Mouse (Mus musculus) frontal cortex, adult (tissue): Measurements from ENCODE around the gene Btbd9.

ENCODE experiments used
- ATAC-seq: cut with Nextera tagmentation; 2 replicates; pipeline ENCODE4 v1.9.2; 2017; ENCODE audit warnings: mild to moderate bottlenecking, moderate library complexity, mixed read lengths; ENCODE audit not compliant: low TSS enrichment

The Btbd9 gene

GRCm38 (mm10) chr17:30481766-30482165, 94.5 kb downstream of the Btbd9 start:
- no peak; the same call in 1 of the 2 replicates for ATAC-seq

GRCm38 (mm10) chr17:30481341-30481740, 94.9 kb downstream of the Btbd9 start:
- no peak for ATAC-seq

- ATAC-seq, result no peak
Observed at GRCm38 (mm10) chr17:30480381-30480780, 95.9 kb downstream of the Btbd9 start.

- no peak for ATAC-seq
Observed at GRCm38 (mm10) chr17:30478181-30478580, 98.1 kb downstream of the Btbd9 start.

GRCm38 (mm10) chr17:30474561-30474960, 101.7 kb downstream of the Btbd9 start:
- ATAC-seq, result peak; percentile 24; the same call in 1 of the 2 replicates

GRCm38 (mm10) chr17:30472776-30473175, 103.5 kb downstream of the Btbd9 start:
- ATAC-seq, result no peak

GRCm38 (mm10) chr17:30471512-30471911, 104.8 kb downstream of the Btbd9 start:
- ATAC-seq, result peak; percentile 25; the same call in 1 of the 2 replicates

- no peak for ATAC-seq
Observed at GRCm38 (mm10) chr17:30470790-30471189, 105.5 kb downstream of the Btbd9 start.

GRCm38 (mm10) chr17:30470286-30470685, 106.0 kb downstream of the Btbd9 start:
- ATAC-seq, result no peak

- ATAC-seq, result peak; percentile 47; the same call in 1 of the 2 replicates
Observed at GRCm38 (mm10) chr17:30469511-30470076, 106.7 kb downstream of the Btbd9 start.

- no peak for ATAC-seq
Observed at GRCm38 (mm10) chr17:30468368-30468767, 107.9 kb downstream of the Btbd9 start.

- peak; percentile 18 for ATAC-seq
Observed at GRCm38 (mm10) chr17:30467566-30468213, 108.6 kb downstream of the Btbd9 start.

- no peak for ATAC-seq
Observed at GRCm38 (mm10) chr17:30465060-30465762, 111.1 kb downstream of the Btbd9 start.

GRCm38 (mm10) chr17:30464240-30464745, 112.0 kb downstream of the Btbd9 start:
- no peak for ATAC-seq

- ATAC-seq, result peak; percentile 53; the same call in 1 of the 2 replicates
Observed at GRCm38 (mm10) chr17:30460727-30461349, 115.5 kb downstream of the Btbd9 start.

GRCm38 (mm10) chr17:30459706-30460105, 116.6 kb downstream of the Btbd9 start:
- no peak for ATAC-seq

GRCm38 (mm10) chr17:30458926-30459325, 117.4 kb downstream of the Btbd9 start:
- no peak for ATAC-seq

- ATAC-seq, result no peak
Observed at GRCm38 (mm10) chr17:30458301-30458700, 118.0 kb downstream of the Btbd9 start.

GRCm38 (mm10) chr17:30457486-30457885, 118.8 kb downstream of the Btbd9 start:
- ATAC-seq, result peak; percentile 55; the same call in 1 of the 2 replicates

GRCm38 (mm10) chr17:30456293-30456692, 120.0 kb downstream of the Btbd9 start:
- no peak for ATAC-seq

GRCm38 (mm10) chr17:30454862-30455243, 121.4 kb downstream of the Btbd9 start:
- no peak for ATAC-seq
